Mouse (Mus musculus) layer of hippocampus, postnatal 14 days (tissue): ENCODE measurements around the gene Slc35b2. TPM values are rescaled to one million over a fixed set of nuclear protein-coding genes. Genes with fewer than 3 reads are reported as not detected.

Experiments
- DNase-seq, 2 experiments: peaks; one replicate each; pipeline ENCODE4 v3.0.0; 2021 to 2022; ENCODE audit warnings: low spot score in 2 of 2, mixed read lengths in 1 of 2
- total RNA-seq, 2 experiments: library from RNA; stranded (reverse); gene quantifications; 2 replicates each; pipeline ENCODE4 v1.2.3; 2021

The Slc35b2 gene
- total RNA-seq, 2 experiments from 2014 or later: 47.3 to 52.8 TPM

DNA sequence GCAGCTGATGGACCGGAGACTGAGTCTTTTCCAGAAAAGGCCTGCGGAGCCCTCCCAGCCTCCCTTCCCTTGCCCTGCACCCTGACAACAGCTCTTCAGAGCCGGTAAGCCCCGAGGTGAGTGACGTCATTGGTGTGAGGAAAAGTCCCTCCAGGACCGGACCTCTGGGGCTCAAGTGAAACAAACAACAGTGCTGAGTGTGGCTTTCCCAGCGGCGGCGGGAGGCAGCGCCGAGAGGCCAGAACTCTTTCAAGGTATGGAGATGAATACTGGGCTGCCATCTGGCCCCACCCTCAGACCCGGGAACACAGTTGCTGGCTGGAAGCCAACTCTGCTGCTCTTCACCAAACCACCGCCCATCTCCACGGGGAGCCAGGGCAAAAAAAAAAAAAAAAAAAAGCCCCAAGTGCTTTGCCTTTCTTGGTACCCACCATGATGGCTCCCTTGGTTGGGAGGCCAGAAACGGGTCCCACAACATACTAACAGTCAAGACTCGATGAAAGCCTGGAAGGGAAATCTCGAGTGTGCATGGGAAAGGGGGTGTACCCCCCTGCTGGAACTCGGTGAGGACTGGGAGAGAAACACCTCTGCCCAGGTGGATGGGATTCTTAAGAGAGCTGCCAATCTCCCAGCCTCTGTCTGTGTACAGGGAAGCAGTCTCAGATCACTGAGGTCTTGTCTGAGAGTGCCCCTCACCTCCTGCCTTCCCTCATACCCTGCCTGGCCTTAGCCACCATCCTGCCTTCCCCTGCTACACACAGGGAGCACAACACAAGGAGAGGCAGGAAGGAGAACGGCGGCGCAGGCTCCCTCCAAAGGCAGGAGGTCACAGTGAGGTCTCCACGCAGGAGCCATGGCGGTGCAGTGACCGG, 19.4 kb upstream of the Slc35b2 start:
- no peak for DNase-seq

DNA sequence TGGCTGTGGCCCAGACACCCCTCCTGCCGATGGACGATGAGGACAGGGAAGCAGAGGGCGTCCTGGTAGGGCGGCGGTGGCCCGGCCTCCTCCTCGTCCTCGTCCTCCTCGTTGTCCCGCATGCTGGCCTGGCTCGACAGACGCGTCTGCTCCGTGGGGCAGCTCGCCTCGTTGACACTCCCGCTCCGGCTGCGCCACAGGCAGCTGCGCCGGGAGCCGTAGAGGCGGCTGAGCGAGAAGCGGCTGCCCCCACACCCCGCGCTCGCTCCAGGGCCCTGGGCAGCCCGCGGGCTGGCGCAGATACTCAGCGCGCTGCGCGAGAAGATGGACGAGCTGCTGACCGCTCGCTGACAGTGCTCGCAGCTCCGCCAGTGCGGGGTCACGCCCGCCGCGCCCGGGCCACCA, 18.8 kb upstream of the Slc35b2 start:
- no peak for DNase-seq

DNA sequence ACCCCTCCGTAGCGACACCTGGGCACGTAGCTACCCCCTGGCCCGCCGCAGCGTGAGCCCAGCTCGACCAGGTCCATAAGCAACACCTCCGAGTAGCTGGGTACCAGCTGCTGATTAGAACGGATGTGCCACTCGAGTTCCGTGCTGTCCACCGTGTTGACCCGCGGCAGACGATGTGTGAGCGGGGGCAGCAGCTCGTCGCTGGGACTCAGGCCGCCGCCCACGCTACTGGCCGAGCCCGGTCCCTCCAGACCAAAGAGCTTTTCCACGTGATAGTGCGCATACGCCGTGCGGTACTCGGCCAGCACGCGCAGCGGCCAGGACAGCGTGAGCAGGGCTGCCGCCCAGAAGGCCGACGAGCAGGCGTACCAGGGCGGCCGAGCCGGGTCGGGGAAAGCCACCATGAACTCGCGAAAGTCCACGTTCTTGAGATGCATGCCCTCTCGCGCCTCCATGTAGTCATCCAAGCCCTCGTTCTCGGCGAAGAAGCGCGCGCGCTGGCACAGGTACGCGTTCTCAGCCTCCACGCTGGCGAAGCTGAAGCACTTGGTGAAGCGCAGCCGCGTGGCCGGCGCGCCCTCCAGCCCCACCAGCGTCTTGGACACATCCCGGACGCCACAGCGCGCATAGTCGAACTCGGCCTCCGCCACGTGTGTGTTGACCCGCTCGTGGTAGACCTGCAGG, 18.3 kb upstream of the Slc35b2 start:
- no peak for DNase-seq

DNA sequence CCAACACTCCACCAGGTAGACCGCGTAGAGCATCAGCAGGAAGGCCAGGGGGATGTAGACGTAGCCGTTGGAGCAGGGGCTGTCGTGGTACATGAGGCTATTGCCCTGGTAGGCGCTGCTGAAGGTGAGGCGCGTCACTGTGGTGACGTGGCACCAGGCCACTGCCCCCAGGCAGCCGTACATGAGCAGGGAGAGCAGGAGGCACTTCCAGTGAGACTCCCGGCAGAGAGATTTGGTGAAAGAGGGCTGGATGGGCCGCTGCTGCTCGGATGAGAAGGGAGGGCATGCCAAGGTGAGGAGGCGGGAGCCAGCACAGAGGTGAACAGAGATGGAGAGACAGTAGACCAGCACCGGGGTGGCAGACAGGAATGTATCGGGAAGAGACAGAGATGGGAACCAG, 16.7 kb upstream of the Slc35b2 start:
- no peak for DNase-seq

DNA sequence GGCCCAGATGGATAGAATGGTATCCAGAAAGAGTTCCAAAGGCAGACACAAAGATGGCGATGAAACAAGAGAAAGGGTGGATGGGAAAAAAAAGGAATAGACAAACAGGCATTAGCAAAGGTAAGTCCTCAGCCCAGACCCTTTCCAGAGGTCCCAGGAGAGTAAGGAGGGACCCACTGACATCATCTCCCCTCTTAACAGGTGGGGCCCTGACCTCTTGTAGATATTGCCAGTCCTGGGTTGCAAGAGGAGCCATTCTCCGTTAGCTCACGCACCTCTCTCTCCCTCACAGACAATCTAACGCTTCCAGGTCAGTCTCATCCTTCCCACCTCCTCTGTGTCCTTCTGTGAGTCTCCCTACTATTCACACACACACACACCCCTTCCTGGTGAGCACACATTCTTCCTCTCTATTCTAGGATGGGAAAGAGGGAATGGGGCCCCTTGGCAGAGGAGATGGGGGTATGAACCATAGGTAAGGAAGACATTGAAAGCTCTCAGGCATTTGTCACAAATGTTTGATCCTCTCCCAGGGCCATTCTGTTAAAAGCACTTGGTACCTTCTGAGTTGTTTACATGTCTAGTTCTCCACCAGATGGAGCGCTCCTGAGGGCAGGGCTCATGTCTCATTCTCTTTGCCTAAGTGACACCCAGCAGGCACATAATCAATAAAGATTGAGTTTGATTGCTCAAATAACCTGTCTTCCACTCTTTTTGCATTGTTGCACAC, 16.0 kb upstream of the Slc35b2 start:
- DNase-seq: no peak

DNA sequence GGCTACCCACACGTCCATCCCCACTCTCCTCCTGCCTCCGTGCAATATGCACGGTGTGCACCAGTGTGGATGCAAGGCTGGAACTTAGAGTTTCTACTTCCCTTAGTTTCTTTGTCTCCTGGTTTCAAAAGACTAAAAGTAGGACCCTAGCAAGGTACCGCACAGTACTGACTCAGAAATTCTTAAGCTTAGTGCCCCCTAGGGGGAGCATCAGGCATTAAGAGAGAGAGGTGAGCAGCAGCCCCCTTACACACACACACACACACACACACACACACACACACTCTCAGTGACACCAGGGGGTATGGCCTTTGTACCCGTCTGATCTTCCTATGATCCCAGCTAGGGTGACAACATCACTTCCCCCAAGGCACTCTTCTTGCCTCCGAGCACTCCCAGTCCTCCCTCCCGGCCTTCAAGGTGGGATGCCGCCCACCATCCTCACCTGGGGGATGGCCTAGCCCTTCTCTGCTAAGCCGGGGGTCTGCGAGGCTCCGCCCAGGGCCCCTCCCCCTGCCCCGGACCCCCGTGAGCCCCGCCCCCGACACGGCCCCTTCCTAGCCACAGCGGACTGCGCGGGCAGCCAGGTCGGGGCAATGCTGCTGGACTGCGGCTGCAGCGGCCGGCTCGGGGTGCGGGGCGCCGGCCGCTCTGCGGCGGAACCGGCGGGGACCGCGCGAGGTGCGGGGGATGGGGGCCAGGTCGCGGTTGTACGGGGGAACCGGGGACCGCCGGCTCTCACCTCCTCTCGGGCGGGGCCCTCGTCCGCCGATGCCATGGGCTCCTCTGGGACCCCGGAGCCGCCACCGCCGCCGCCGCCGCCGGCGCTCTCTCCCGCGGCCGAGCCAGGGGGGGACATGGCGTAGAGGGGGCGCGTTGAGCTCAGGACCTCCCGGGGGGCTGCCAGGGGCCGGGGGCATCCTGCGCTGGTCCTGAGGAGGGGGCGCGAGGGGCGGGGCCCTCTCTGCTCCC, 14.8 kb upstream of the Slc35b2 start:
- peak in 1 of 2 experiments; percentile 73 for DNase-seq

DNA sequence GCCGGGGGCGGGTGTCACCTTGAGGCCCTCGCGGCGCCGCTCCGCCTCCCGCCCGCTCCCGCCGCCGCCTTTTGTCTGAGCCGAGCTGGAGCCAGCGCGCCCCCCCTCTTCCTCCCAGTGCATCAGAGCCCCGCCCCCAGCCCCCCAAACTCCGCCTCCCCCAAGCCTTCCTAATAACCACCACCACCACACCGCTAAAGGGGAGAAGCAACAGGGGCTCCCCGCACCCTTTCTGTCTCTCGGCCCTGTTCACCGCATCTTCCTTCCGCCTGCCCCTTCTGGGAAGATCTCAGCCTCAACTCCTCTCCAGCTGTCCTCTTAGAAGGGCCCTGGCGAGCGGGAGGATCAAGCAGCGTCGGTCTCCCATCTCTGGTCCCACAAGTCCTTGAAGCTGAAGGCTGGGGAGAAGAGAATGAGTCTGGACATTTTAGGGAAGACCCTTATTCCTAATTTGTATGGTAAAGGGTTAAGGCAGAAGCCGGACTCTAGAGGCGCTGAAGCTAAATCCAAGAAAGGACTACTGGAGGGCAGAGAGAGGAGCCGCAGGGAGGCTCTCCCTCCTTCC, 14.0 kb upstream of the Slc35b2 start, which contains the start of gene Tmem151b:
Gene Tmem151b (minus strand): TSS at position 61 of the 565 bp plus-strand sequence.
- peak in 1 of 2 experiments; percentile 70 for DNase-seq

DNA sequence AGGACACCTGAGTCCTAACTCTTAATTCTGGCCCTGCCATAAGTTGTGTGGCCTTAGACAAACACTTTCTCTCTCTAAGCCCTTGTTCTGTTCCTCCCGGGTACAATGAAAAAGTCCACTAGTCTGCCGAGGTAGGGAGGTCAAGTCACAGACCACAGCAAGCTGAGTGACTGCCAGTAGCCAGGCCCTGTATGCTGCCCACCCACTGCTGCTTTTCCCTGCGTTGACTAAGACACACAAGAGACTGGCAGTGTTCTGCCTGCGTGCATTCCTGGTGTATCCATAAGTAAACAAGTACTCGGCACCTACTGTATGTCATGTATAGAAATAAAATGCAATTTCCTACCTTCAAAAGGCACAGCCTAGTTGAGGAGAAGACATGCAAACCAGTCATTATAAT, 13.4 kb upstream of the Slc35b2 start:
- no peak for DNase-seq

DNA sequence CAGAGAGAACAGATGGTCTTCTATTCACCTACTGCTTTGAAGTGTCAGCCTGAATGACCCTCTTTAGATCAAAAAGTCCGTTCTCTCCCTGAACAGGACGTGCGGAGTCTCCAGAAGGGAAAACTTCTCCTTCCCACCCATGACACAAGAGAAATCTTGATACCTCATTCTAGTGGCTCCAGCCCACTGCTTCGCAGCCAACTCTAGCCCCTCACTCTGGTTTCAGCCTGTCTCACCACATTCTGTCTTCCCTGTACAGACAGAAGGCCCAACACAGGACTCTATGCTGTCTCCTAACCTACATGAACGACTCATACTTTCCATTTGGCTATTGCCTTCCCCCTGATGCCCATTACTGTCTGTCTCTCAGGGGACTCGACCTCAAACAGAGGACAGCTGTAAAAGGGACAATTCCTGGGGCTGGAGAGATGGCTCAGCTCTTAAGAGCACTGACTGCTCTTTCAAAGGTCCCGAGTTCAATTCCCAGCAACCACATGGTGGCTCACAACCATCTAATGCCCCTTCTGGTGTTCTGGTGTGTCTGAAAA, 12.4 kb upstream of the Slc35b2 start:
- no peak for DNase-seq

DNA sequence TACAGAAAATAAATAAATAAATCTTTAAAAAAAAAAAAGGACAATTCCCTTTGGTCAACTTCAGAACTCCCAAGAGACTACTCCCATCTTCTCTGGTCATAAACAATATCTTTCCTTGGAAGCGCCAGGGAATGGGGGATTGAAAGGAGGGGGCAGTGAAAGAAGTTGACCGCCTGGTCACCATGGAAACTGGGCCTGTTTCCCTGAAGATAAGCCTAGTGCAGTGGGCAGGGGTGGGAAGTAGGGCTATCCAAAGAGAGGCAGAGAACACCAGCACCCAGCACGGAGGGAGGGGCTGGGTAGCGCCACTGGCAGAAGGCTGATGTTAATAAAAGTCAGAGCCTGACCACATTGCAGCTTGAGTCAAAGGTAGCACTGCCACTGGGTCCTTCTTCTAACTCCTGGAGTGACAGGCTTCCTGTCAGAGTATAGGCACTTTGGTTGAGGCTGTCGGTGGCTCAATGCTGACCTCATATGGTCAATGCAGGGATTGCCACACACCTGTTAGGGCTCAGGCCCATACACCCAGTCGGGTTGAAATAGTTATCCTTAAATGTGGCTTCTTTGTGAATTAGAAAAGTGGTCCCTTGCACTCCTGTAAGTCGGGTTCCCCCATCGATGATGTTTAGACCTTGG, 11.7 kb upstream of the Slc35b2 start:
- peak; percentile 81 to 87 for DNase-seq

DNA sequence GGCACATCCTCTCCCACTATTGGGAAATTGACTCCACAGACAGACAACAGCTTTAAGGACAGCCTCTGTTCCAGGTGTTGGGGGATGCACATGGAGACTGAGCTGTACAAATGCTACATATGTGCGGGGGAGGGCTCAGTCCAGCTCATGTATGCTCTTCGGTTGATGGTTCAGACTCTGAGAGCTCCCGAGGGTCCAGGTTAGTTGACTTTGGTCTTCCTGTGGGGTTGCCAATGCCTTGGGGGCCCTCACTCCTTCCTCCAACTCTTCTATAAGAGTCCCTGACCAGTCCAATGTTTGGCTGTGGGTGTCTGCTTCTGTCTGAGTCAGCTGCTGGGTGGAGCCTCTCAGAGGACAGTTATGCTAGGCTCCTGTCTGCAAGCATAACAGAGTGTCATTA, 10.6 kb upstream of the Slc35b2 start:
- DNase-seq: no peak

DNA sequence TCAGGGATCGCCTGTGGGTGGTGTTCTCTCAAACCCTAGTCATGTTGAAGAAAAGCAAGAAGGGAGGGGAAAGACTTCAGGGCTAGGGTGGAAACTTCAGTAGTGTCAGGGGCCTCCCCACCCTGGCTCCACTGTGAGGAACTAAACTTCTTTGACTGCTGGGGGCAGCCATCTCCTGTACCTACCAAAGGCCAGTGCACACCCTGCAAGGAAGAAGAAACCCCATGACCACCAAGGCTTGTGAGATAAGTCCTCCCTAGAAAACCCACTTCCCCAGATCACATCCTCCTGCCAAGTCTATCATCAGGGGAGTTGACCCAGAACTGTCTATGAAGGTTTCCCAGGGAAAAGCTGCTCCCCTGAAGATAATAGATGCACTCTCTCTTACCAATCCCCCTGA, 9.3 kb upstream of the Slc35b2 start:
- no peak for DNase-seq

DNA sequence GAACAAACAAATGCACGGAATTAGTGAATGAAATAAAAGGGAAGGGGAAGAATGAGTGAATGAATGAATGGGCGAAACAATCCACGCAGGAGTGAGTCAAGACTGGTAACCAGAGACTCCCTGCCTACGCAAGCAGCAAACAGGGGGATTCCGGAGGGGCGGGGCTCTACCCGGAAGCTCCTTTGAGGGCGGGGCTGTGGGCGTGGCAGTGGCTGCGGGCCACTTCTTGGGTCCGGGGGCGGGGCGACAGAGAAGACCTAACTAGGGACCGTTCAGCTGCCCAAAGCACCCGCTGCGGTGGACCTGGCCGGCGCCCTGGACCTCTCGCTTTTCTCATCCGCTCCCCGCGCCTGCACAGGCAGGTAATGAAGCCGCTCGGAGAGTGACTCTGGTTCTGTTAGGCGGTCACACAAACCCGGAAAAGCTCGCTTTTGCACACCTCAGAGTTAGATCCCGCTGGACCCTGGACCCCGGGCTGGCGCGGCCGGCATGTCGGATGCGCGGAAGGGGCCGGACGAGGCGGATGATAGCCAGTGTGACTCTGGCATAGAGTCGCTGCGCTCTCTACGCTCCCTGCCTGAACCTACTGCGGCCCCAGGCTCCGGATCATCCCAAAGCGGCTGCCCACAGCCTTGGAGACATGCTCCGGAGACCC, 8.1 kb upstream of the Slc35b2 start, which contains the start of gene Nfkbie:
Gene Nfkbie (plus strand): TSS at position 252 of the 655 bp plus-strand sequence.
- peak; percentile 83 to 90 for DNase-seq

DNA sequence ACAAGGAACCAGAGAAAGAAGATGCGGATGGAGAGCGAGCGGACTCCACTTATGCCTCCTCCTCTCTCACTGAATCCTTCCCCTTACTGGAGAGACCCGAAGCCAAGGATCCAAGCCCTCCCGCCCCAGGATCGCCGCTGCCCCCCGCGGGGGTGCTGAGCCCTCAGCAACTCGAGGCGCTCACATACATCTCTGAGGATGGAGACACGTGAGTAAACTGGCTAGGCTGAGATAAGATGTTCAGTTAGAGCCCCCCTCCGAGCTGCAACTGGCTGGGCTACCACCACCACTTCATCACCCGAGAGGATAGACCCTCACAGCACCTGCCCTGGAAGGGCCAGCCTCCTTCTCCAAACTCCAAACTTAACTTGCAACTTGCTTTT, 7.6 kb upstream of the Slc35b2 start:
- DNase-seq: no peak

DNA sequence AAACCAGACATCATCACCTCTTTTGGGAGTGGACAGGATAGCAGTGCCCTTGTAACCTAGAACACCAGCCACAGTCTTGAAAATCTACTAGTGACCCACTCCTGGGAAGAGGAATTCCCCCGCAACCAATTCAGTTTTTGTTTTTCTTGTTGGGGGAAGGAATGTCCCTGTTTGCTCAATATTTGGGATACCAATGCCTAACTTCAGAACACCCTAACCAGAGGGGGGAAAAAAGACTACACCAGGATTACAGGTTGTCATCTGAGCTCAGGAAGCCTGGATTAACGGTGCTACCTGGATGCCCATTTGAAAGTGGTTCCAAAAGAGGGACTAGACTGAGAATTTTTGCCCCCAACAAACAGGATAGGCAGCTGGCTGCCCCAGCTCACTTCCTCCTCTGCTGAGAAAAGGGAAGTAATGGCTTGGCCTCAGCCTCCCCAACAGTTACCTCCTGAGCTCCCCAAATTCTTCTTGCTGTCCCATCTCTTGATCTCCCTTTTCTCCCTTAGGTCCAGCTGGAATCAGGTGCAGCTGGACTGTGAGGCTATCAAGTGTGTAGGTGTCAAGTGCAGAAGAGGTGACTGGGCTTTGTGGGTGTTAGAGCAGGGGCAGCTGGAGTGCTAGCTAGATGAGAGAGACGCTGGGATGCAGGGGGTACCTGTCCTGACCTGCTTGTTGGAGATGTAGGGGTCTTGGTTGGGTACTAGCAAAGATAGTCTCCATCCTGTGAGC, 7.0 kb upstream of the Slc35b2 start:
- no peak for DNase-seq

DNA sequence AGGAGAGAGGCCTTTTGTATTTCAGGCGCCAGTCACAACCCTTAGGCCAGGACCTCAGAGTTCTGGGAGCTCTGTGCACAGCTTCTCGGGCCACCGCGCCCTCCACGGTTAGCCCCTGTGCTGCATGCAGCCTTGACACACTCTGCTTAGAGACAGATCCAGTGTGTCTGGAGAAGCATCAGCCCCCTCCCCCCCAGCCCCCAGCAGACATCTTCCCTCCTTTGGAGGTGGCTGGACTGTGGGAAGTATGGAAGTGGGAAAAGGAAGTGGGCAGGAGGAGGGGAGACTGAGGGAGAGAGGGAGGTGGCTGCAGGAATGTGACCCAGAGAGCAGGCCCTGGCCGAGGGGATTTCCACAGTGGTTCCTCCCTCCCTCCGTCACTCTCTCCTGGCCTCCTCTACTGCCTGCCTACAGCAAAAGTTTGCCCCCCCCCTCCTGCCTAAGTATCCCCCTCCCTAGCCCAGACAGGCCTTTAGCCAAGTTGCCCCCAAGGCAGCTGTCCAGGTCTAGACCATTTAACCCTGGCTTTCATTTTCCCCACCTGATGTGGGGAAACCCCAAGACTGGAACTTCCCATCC, 6.3 kb upstream of the Slc35b2 start:
- no peak for DNase-seq

DNA sequence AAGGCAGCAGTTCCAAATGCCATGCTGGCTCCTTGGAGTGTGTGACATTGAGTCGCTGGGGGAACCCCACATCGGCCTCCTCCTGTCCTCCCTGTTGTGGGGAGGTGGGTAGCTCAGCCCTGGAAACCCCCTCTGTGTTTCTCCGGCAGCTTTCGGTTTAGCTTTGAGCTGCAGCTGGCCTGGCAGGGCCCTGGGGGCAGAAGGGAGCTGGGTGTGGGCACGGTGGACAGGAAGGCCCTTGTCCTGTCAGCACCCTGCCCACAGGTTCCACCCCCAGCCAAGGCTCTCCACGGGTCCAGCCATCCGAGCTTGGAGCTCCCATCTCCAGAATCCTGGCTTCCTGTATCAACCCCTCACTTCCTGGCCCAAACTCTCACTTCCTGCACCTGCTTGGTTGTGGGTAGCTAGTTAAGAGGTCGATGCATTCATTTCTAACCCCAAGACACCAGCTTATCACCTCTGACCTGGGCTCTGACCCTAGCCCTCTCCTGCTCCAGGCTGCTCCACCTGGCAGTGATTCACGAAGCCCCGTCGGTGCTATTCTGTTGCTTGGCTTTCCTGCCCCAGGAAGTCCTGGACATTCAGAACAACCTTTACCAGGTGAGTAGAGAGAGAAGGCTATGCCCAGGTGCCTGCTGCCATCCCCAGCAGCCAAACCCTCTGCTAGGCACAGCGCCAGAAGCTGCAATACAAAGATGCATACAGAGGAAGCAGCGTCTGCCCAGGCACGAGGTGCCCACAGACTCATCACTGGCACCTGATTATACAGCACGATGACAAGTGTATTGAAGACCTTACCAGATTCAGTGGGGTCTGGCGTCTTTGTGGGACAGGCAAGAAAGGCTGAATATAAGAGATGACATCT, 5.4 kb upstream of the Slc35b2 start:
- DNase-seq: no peak
